Mouse (Mus musculus): ENCODE measurements at regions not wholly inside any gene's neighbourhood (a gene's known extent, or its start where the extent isn't known, plus 50 kb on each side); places are given as distances from the start of the nearest gene placed in this dataset.

- DNase-seq (ENCODE audit: low read depth, low spot score), result no peak
- H3K27ac ChIP-seq (ENCODE audit: insufficient read depth, low read depth, low read length, poor library complexity, severe bottlenecking), result no peak overlapping the region
- H3K9me3 ChIP-seq (ENCODE audit: control insufficient read depth, insufficient read depth, low read depth, low read length), result no peaks in the 10 kb centered on the region
- no peaks in the 10 kb centered on the region for H3K36me3 ChIP-seq (ENCODE audit: control insufficient read depth, insufficient read depth, low read length, poor library complexity, severe bottlenecking)
- no peak overlapping the region for H3K4me3 ChIP-seq (ENCODE audit: insufficient read depth in 1 of 2, low read depth in 1 of 2, low read length in 2 of 2, poor library complexity in 1 of 2, severe bottlenecking in 1 of 2)
- no peak for TF ChIP-seq MAFK (IDR thresholded peaks at IDR 0.05; ENCODE audit: insufficient read depth, low read depth, low read length)
- TF ChIP-seq ZNF384 (IDR thresholded peaks at IDR 0.05; ENCODE audit: low read depth, low read length), result no peak
- TF ChIP-seq CHD2 (IDR thresholded peaks at IDR 0.05; ENCODE audit: low read depth, low read length), result no peak
- TF ChIP-seq ZC3H11A (IDR thresholded peaks at IDR 0.05; ENCODE audit: borderline replicate concordance, low read depth, low read length), result no peak
- no peak for TF ChIP-seq HCFC1 (IDR thresholded peaks at IDR 0.05; ENCODE audit: borderline replicate concordance, insufficient read depth, low read length)
- in situ Hi-C loops (cut with MboI; ENCODE audit: low sequenced_read_pairs in 2 of 2, unreplicated experiment in 2 of 2), result no loop called here
- no peaks in the 10 kb centered on the region for H3K4me1 ChIP-seq (ENCODE audit: control insufficient read depth in 2 of 2, insufficient read depth in 2 of 2, low read length in 2 of 2, poor library complexity in 1 of 2)
- no peak overlapping the region for H3K9ac ChIP-seq (ENCODE audit: insufficient read depth, low read depth, low read length, poor library complexity, severe bottlenecking)
Measured at GRCm38 (mm10) chrX:12490957-12491356, 96.6 kb upstream of the Atp6ap2 start.

DNA sequence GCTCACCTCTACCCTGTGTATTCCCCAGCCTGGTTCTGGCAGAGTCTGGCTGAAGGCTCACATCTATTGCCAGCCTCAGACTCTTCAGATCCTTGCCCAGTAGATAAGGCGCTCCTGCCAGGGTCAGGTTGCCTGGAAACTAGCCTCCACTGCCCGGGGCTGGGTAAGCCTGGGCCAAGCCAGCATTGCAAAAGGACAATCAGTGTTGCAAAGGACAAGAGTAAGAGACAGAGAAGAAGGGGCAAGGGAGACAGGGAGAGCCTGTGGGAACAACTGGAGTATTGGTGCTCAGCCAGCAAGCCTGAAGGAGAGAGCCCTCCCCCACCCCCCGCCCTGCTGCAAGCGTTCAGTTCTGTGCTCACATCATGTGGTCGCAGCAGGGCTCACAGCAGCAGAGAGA is 94.4 kb upstream of the Atp6ap2 start:
- TF ChIP-seq ZNF384 (IDR thresholded peaks at IDR 0.05; ENCODE audit: low read depth, low read length) (no peak), ZC3H11A (IDR thresholded peaks at IDR 0.05; ENCODE audit: borderline replicate concordance, low read depth, low read length) (no peak), MAFK (IDR thresholded peaks at IDR 0.05; ENCODE audit: insufficient read depth, low read depth, low read length) (no peak), HCFC1 (IDR thresholded peaks at IDR 0.05; ENCODE audit: borderline replicate concordance, insufficient read depth, low read length) (no peak), CHD2 (IDR thresholded peaks at IDR 0.05; ENCODE audit: low read depth, low read length) (no peak)
- in situ Hi-C loops (cut with MboI; ENCODE audit: low sequenced_read_pairs in 2 of 2, unreplicated experiment in 2 of 2), result no loop called here
- no peak overlapping the region for H3K4me3 ChIP-seq (ENCODE audit: insufficient read depth in 1 of 2, low read depth in 1 of 2, low read length in 2 of 2, poor library complexity in 1 of 2, severe bottlenecking in 1 of 2)
- no peak overlapping the region for H3K27ac ChIP-seq (ENCODE audit: insufficient read depth, low read depth, low read length, poor library complexity, severe bottlenecking)
- no peaks in the 10 kb centered on the region for H3K4me1 ChIP-seq (ENCODE audit: control insufficient read depth in 2 of 2, insufficient read depth in 2 of 2, low read length in 2 of 2, poor library complexity in 1 of 2)
- no peak for DNase-seq (ENCODE audit: low read depth, low spot score)
- H3K36me3 ChIP-seq (ENCODE audit: control insufficient read depth, insufficient read depth, low read length, poor library complexity, severe bottlenecking), result no peaks in the 10 kb centered on the region
- no peak overlapping the region for H3K9ac ChIP-seq (ENCODE audit: insufficient read depth, low read depth, low read length, poor library complexity, severe bottlenecking)
- H3K9me3 ChIP-seq (ENCODE audit: control insufficient read depth, insufficient read depth, low read depth, low read length), result no peaks in the 10 kb centered on the region

- in situ Hi-C loops (cut with MboI; ENCODE audit: low sequenced_read_pairs in 2 of 2, unreplicated experiment in 2 of 2), result no loop called here
- Histone ChIP-seq H3K36me3 (ENCODE audit: control insufficient read depth, insufficient read depth, low read length, poor library complexity, severe bottlenecking) (no peaks in the 10 kb centered on the region), H3K4me1 (ENCODE audit: control insufficient read depth in 2 of 2, insufficient read depth in 2 of 2, low read length in 2 of 2, poor library complexity in 1 of 2) (no peaks in the 10 kb centered on the region), H3K9me3 (ENCODE audit: control insufficient read depth, insufficient read depth, low read depth, low read length) (no peaks in the 10 kb centered on the region), H3K27ac (ENCODE audit: insufficient read depth, low read depth, low read length, poor library complexity, severe bottlenecking) (no peak overlapping the region), H3K9ac (ENCODE audit: insufficient read depth, low read depth, low read length, poor library complexity, severe bottlenecking) (no peak overlapping the region), H3K4me3 (ENCODE audit: insufficient read depth in 1 of 2, low read depth in 1 of 2, low read length in 2 of 2, poor library complexity in 1 of 2, severe bottlenecking in 1 of 2) (no peak overlapping the region)
- no peak for DNase-seq (ENCODE audit: low read depth, low spot score)
- TF ChIP-seq HCFC1 (IDR thresholded peaks at IDR 0.05; ENCODE audit: borderline replicate concordance, insufficient read depth, low read length) (no peak), ZC3H11A (IDR thresholded peaks at IDR 0.05; ENCODE audit: borderline replicate concordance, low read depth, low read length) (no peak), MAFK (IDR thresholded peaks at IDR 0.05; ENCODE audit: insufficient read depth, low read depth, low read length) (no peak)
Measured at GRCm38 (mm10) chrX:12493916-12494315, 93.7 kb upstream of the Atp6ap2 start.

- Histone ChIP-seq H3K36me3 (ENCODE audit: control insufficient read depth, insufficient read depth, low read length, poor library complexity, severe bottlenecking) (no peaks in the 10 kb centered on the region), H3K4me3 (ENCODE audit: insufficient read depth in 1 of 2, low read depth in 1 of 2, low read length in 2 of 2, poor library complexity in 1 of 2, severe bottlenecking in 1 of 2) (no peak overlapping the region), H3K9me3 (ENCODE audit: control insufficient read depth, insufficient read depth, low read depth, low read length) (no peaks in the 10 kb centered on the region), H3K9ac (ENCODE audit: insufficient read depth, low read depth, low read length, poor library complexity, severe bottlenecking) (no peak overlapping the region), H3K27ac (ENCODE audit: insufficient read depth, low read depth, low read length, poor library complexity, severe bottlenecking) (no peak overlapping the region), H3K4me1 (ENCODE audit: control insufficient read depth in 2 of 2, insufficient read depth in 2 of 2, low read length in 2 of 2, poor library complexity in 1 of 2) (no peaks in the 10 kb centered on the region)
- no peak for TF ChIP-seq MAFK (IDR thresholded peaks at IDR 0.05; ENCODE audit: insufficient read depth, low read depth, low read length)
- TF ChIP-seq ZNF384 (IDR thresholded peaks at IDR 0.05; ENCODE audit: low read depth, low read length), result no peak
- TF ChIP-seq HCFC1 (IDR thresholded peaks at IDR 0.05; ENCODE audit: borderline replicate concordance, insufficient read depth, low read length), result no peak
- no peak for TF ChIP-seq ZC3H11A (IDR thresholded peaks at IDR 0.05; ENCODE audit: borderline replicate concordance, low read depth, low read length)
- TF ChIP-seq CHD2 (IDR thresholded peaks at IDR 0.05; ENCODE audit: low read depth, low read length), result no peak
- no peak for DNase-seq (ENCODE audit: low read depth, low spot score)
- in situ Hi-C loops (cut with MboI; ENCODE audit: low sequenced_read_pairs in 2 of 2, unreplicated experiment in 2 of 2), result no loop called here
Measured at GRCm38 (mm10) chrX:12494535-12494934, 93.1 kb upstream of the Atp6ap2 start.

GRCm38 (mm10) chrX:12500601-12501000 is 87.0 kb upstream of the Atp6ap2 start:
- H3K4me1 ChIP-seq (ENCODE audit: control insufficient read depth in 2 of 2, insufficient read depth in 2 of 2, low read length in 2 of 2, poor library complexity in 1 of 2), result no peaks in the 10 kb centered on the region
- H3K4me3 ChIP-seq (ENCODE audit: insufficient read depth in 1 of 2, low read depth in 1 of 2, low read length in 2 of 2, poor library complexity in 1 of 2, severe bottlenecking in 1 of 2), result no peak overlapping the region
- TF ChIP-seq ZC3H11A (IDR thresholded peaks at IDR 0.05; ENCODE audit: borderline replicate concordance, low read depth, low read length) (no peak), ZNF384 (IDR thresholded peaks at IDR 0.05; ENCODE audit: low read depth, low read length) (no peak), HCFC1 (IDR thresholded peaks at IDR 0.05; ENCODE audit: borderline replicate concordance, insufficient read depth, low read length) (no peak), MAFK (IDR thresholded peaks at IDR 0.05; ENCODE audit: insufficient read depth, low read depth, low read length) (no peak), CHD2 (IDR thresholded peaks at IDR 0.05; ENCODE audit: low read depth, low read length) (no peak)
- H3K9me3 ChIP-seq (ENCODE audit: control insufficient read depth, insufficient read depth, low read depth, low read length), result no peaks in the 10 kb centered on the region
- in situ Hi-C loops (cut with MboI; ENCODE audit: low sequenced_read_pairs in 2 of 2, unreplicated experiment in 2 of 2), result loop anchor here in 1 of 2 experiments (25.0 kb wide), 1 partner anchor 112 kb away; no protein-coding TSS in a partner anchor
- H3K27ac ChIP-seq (ENCODE audit: insufficient read depth, low read depth, low read length, poor library complexity, severe bottlenecking), result no peak overlapping the region
- H3K9ac ChIP-seq (ENCODE audit: insufficient read depth, low read depth, low read length, poor library complexity, severe bottlenecking), result no peak overlapping the region
- no peaks in the 10 kb centered on the region for H3K36me3 ChIP-seq (ENCODE audit: control insufficient read depth, insufficient read depth, low read length, poor library complexity, severe bottlenecking)
- no peak for DNase-seq (ENCODE audit: low read depth, low spot score)

All from ES-E14 (cell line).